Mouse (Mus musculus): ENCODE results near the gene Gm11060. TPM values are rescaled to one million over a fixed set of nuclear protein-coding genes. Genes with fewer than 3 reads are reported as not detected.

Gm11060 gene
- polyA plus RNA-seq, 1 experiment from 2014 or later, result not detected

- H3K4me3 ChIP-seq, result peak overlapping the region; percentile 10
- H3K27ac ChIP-seq, result no peak overlapping the region
- no peak for ATAC-seq (ENCODE audit: insufficient number of reproducible peaks, low FRiP score, low TSS enrichment, low read depth)
- WGBS, result 1% methylated on average over 27 of the region's 27 CpGs
- H3K36me3 ChIP-seq, result no peaks in the 10 kb centered on the region
- no peak overlapping the region for H3K9ac ChIP-seq
- H3K4me1 ChIP-seq, result peaks cover 31% of the 10 kb centered on the region
- H3K9me3 ChIP-seq, result no peaks in the 10 kb centered on the region
- peaks cover 93% of the 10 kb centered on the region for H3K27me3 ChIP-seq
- 0 out of 2 replicates have a peak overlapping the region, but pooled peaks have one; percentile 21 for H3K4me2 ChIP-seq
Observed at GRCm38 (mm10) chr2:105122886-105123285, 31.1 kb downstream of the Gm11060 start.

GRCm38 (mm10) chr2:105123431-105123830 is 31.6 kb downstream of the Gm11060 start:
- H3K9me3 ChIP-seq, result no peaks in the 10 kb centered on the region
- H3K4me3 ChIP-seq, result no peak overlapping the region
- H3K4me1 ChIP-seq, result peaks cover 33% of the 10 kb centered on the region
- no peak overlapping the region for H3K9ac ChIP-seq
- 4% methylated on average over 8 of the region's 8 CpGs for WGBS
- no peak for ATAC-seq (ENCODE audit: insufficient number of reproducible peaks, low FRiP score, low TSS enrichment, low read depth)
- peaks cover 93% of the 10 kb centered on the region for H3K27me3 ChIP-seq
- no peaks in the 10 kb centered on the region for H3K36me3 ChIP-seq
- H3K27ac ChIP-seq, result no peak overlapping the region
- H3K4me2 ChIP-seq, result no peak overlapping the region

GRCm38 (mm10) chr2:105123881-105124280 is 32.1 kb downstream of the Gm11060 start:
- H3K9ac ChIP-seq, result no peak overlapping the region
- ATAC-seq (ENCODE audit: insufficient number of reproducible peaks, low FRiP score, low TSS enrichment, low read depth), result no peak
- 3% methylated on average over 9 of the region's 9 CpGs for WGBS

GRCm38 (mm10) chr2:105124391-105124790 is 32.6 kb downstream of the Gm11060 start:
- H3K9ac ChIP-seq, result no peak overlapping the region
- peaks cover 93% of the 10 kb centered on the region for H3K27me3 ChIP-seq
- no peak overlapping the region for H3K4me3 ChIP-seq
- H3K4me2 ChIP-seq, result no peak overlapping the region
- H3K4me1 ChIP-seq, result peaks cover 33% of the 10 kb centered on the region
- ATAC-seq (ENCODE audit: insufficient number of reproducible peaks, low FRiP score, low TSS enrichment, low read depth), result no peak
- H3K27ac ChIP-seq, result no peak overlapping the region
- WGBS, result 2% methylated on average over 7 of the region's 7 CpGs
- no peaks in the 10 kb centered on the region for H3K36me3 ChIP-seq
- no peaks in the 10 kb centered on the region for H3K9me3 ChIP-seq

More at GRCm38 (mm10) chr2:105123881-105124280, 32.1 kb downstream of the Gm11060 start:
- Histone ChIP-seq H3K9me3 (no peaks in the 10 kb centered on the region), H3K27ac (no peak overlapping the region), H3K4me1 (peaks cover 33% of the 10 kb centered on the region), H3K4me3 (no peak overlapping the region), H3K36me3 (no peaks in the 10 kb centered on the region), H3K4me2 (no peak overlapping the region), H3K27me3 (peaks cover 93% of the 10 kb centered on the region)

GRCm38 (mm10) chr2:105125205-105125604 is 33.4 kb downstream of the Gm11060 start:
- H3K4me1 ChIP-seq, result peaks cover 33% of the 10 kb centered on the region
- H3K4me3 ChIP-seq, result no peak overlapping the region
- H3K36me3 ChIP-seq, result no peaks in the 10 kb centered on the region
- H3K9ac ChIP-seq, result no peak overlapping the region
- no peak overlapping the region for H3K4me2 ChIP-seq
- ATAC-seq (ENCODE audit: insufficient number of reproducible peaks, low FRiP score, low TSS enrichment, low read depth), result no peak
- no peaks in the 10 kb centered on the region for H3K9me3 ChIP-seq
- WGBS, result under 1% methylated on average over 8 of the region's 8 CpGs
- no peak overlapping the region for H3K27ac ChIP-seq
- peaks cover 93% of the 10 kb centered on the region for H3K27me3 ChIP-seq

- peaks cover 37% of the 10 kb centered on the region for H3K4me1 ChIP-seq
- peaks cover 93% of the 10 kb centered on the region for H3K27me3 ChIP-seq
- no peak overlapping the region for H3K4me3 ChIP-seq
- no peak overlapping the region for H3K9ac ChIP-seq
- H3K27ac ChIP-seq, result no peak overlapping the region
- ATAC-seq (ENCODE audit: insufficient number of reproducible peaks, low FRiP score, low TSS enrichment, low read depth), result no peak
- no peaks in the 10 kb centered on the region for H3K9me3 ChIP-seq
- no peak overlapping the region for H3K4me2 ChIP-seq
- WGBS, result 2% methylated on average over 15 of the region's 15 CpGs
- no peaks in the 10 kb centered on the region for H3K36me3 ChIP-seq
Observed at GRCm38 (mm10) chr2:105125641-105126040, 33.8 kb downstream of the Gm11060 start.

- Histone ChIP-seq H3K9ac (no peak within 1 kb of the TSS), H3K4me2 (peak within 1 kb of the TSS; percentile 52), H3K4me1 (peaks cover 39% of the 10 kb centered on the region), H3K27ac (no peak within 1 kb of the TSS), H3K36me3 (no peaks in the 10 kb centered on the region), H3K27me3 (peaks cover 93% of the 10 kb centered on the region), H3K4me3 (peak within 1 kb of the TSS; percentile 30), H3K9me3 (no peaks in the 10 kb centered on the region)
- WGBS, result 1% methylated on average over 21 of the region's 25 CpGs
- peak; percentile 40; the same call in 1 of the 2 replicates for ATAC-seq (ENCODE audit: insufficient number of reproducible peaks, low FRiP score, low TSS enrichment, low read depth)
Observed at GRCm38 (mm10) chr2:105126279-105126678, 34.5 kb downstream of the Gm11060 start, which contains the start of gene Wt1. Gene Wt1, plus strand, starts transcription at chr2:105126529.

GRCm38 (mm10) chr2:105126691-105127530 is 35.1 kb downstream of the Gm11060 start:
- Histone ChIP-seq H3K9ac (no peak overlapping the region), H3K9me3 (no peaks in the 10 kb centered on the region), H3K36me3 (no peaks in the 10 kb centered on the region), H3K4me1 (peaks cover 39% of the 10 kb centered on the region), H3K27me3 (peaks cover 95% of the 10 kb centered on the region), H3K4me3 (peak overlapping the region; percentile 30), H3K27ac (no peak overlapping the region), H3K4me2 (peak overlapping the region; percentile 52)
- ATAC-seq (ENCODE audit: insufficient number of reproducible peaks, low FRiP score, low TSS enrichment, low read depth), result no peak
- under 1% methylated on average over 88 of the region's 92 CpGs for whole genome bisulfite sequencing

- Histone ChIP-seq H3K27ac (no peak overlapping the region), H3K9me3 (no peaks in the 10 kb centered on the region), H3K4me3 (peak overlapping the region; percentile 30), H3K4me1 (peaks cover 37% of the 10 kb centered on the region), H3K9ac (no peak overlapping the region), H3K36me3 (no peaks in the 10 kb centered on the region), H3K27me3 (peaks cover 97% of the 10 kb centered on the region), H3K4me2 (peak overlapping the region; percentile 52)
- ATAC-seq (ENCODE audit: insufficient number of reproducible peaks, low FRiP score, low TSS enrichment, low read depth), result no peak
- 1% methylated on average over 52 of the region's 52 CpGs for WGBS
Observed at GRCm38 (mm10) chr2:105127531-105128480, 36.0 kb downstream of the Gm11060 start.

- H3K27me3 ChIP-seq, result peaks cover 97% of the 10 kb centered on the region
- H3K9me3 ChIP-seq, result no peaks in the 10 kb centered on the region
- no peak overlapping the region for H3K9ac ChIP-seq
- peaks cover 39% of the 10 kb centered on the region for H3K4me1 ChIP-seq
- no peak overlapping the region for H3K4me3 ChIP-seq
- no peaks in the 10 kb centered on the region for H3K36me3 ChIP-seq
- H3K27ac ChIP-seq, result no peak overlapping the region
- no peak for ATAC-seq (ENCODE audit: insufficient number of reproducible peaks, low FRiP score, low TSS enrichment, low read depth)
- 4% methylated on average over 12 of the region's 12 CpGs for WGBS
- no peak overlapping the region for H3K4me2 ChIP-seq
Observed at GRCm38 (mm10) chr2:105128564-105128963, 36.7 kb downstream of the Gm11060 start.

GRCm38 (mm10) chr2:105130351-105131060 is 38.7 kb downstream of the Gm11060 start:
- H3K27me3 ChIP-seq, result peaks cover 98% of the 10 kb centered on the region
- H3K4me2 ChIP-seq, result no peak overlapping the region
- ATAC-seq (ENCODE audit: insufficient number of reproducible peaks, low FRiP score, low TSS enrichment, low read depth), result no peak
- H3K27ac ChIP-seq, result no peak overlapping the region
- WGBS, result 4% methylated on average over 32 of the region's 32 CpGs
- H3K36me3 ChIP-seq, result no peaks in the 10 kb centered on the region
- no peak overlapping the region for H3K9ac ChIP-seq
- no peaks in the 10 kb centered on the region for H3K9me3 ChIP-seq
- H3K4me1 ChIP-seq, result peaks cover 37% of the 10 kb centered on the region
- peak overlapping the region; percentile 3; the same call in 1 of the 2 replicates for H3K4me3 ChIP-seq

Measured in limb, embryonic 15.5 days (tissue).